Mouse (Mus musculus): Measurements from ENCODE around the gene Krt12. TPM values are rescaled to one million over a fixed set of nuclear protein-coding genes. Genes with fewer than 3 reads are reported as not detected.

Gene Krt12
- polyA plus RNA-seq, 1 experiment from 2014 or later, result 0.19 TPM

GRCm38 (mm10) chr11:99454044-99454443 lies 32.0 kb upstream of the Krt12 start:
- Histone ChIP-seq H3K9ac (ENCODE audit: low read depth, low read length) (no peak overlapping the region), H3K9me3 (ENCODE audit: control insufficient read depth, low read length) (no peaks in the 10 kb centered on the region), H3K4me1 (ENCODE audit: control insufficient read depth, insufficient read depth, low read depth, low read length) (no peaks in the 10 kb centered on the region), H3K4me2 (ENCODE audit: low read length) (no peak overlapping the region), H3K27me3 (replicated peaks; ENCODE audit: control insufficient read depth, insufficient read depth, low read length) (no peaks in the 10 kb centered on the region), H3K36me3 (ENCODE audit: control insufficient read depth, insufficient read depth, low read length) (no peaks in the 10 kb centered on the region), H3K4me3 (ENCODE audit: low read length) (no peak overlapping the region), H3K27ac (ENCODE audit: low read depth, low read length) (no peak overlapping the region)
- no peak for ATAC-seq
- WGBS, result 87% methylated on average over 4 of the region's 4 CpGs

- Histone ChIP-seq H3K4me1 (ENCODE audit: control insufficient read depth, insufficient read depth, low read depth, low read length) (no peaks in the 10 kb centered on the region), H3K27ac (ENCODE audit: low read depth, low read length) (no peak overlapping the region), H3K36me3 (ENCODE audit: control insufficient read depth, insufficient read depth, low read length) (no peaks in the 10 kb centered on the region), H3K9ac (ENCODE audit: low read depth, low read length) (no peak overlapping the region), H3K4me3 (ENCODE audit: low read length) (no peak overlapping the region), H3K27me3 (replicated peaks; ENCODE audit: control insufficient read depth, insufficient read depth, low read length) (no peaks in the 10 kb centered on the region), H3K4me2 (ENCODE audit: low read length) (no peak overlapping the region), H3K9me3 (ENCODE audit: control insufficient read depth, low read length) (no peaks in the 10 kb centered on the region)
- WGBS, result 78% methylated on average over 2 of the region's 2 CpGs
- no peak for ATAC-seq
These were observed 26.7 kb upstream of the Krt12 start for GRCm38 (mm10) chr11:99448769-99449168.

GRCm38 (mm10) chr11:99441220-99441619 lies 19.2 kb upstream of the Krt12 start:
- Histone ChIP-seq H3K9me3 (ENCODE audit: control insufficient read depth, low read length) (no peaks in the 10 kb centered on the region), H3K36me3 (ENCODE audit: control insufficient read depth, insufficient read depth, low read length) (no peaks in the 10 kb centered on the region), H3K4me1 (ENCODE audit: control insufficient read depth, insufficient read depth, low read depth, low read length) (no peaks in the 10 kb centered on the region), H3K27ac (ENCODE audit: low read depth, low read length) (no peak overlapping the region), H3K4me3 (ENCODE audit: low read length) (no peak overlapping the region), H3K27me3 (replicated peaks; ENCODE audit: control insufficient read depth, insufficient read depth, low read length) (no peaks in the 10 kb centered on the region), H3K9ac (ENCODE audit: low read depth, low read length) (no peak overlapping the region), H3K4me2 (ENCODE audit: low read length) (no peak overlapping the region)
- no peak for ATAC-seq
- 66% methylated on average over 8 of the region's 8 CpGs for WGBS

GRCm38 (mm10) chr11:99439465-99439864 lies 17.4 kb upstream of the Krt12 start:
- Histone ChIP-seq H3K4me1 (ENCODE audit: control insufficient read depth, insufficient read depth, low read depth, low read length) (no peaks in the 10 kb centered on the region), H3K4me3 (ENCODE audit: low read length) (no peak overlapping the region), H3K9me3 (ENCODE audit: control insufficient read depth, low read length) (no peaks in the 10 kb centered on the region), H3K36me3 (ENCODE audit: control insufficient read depth, insufficient read depth, low read length) (no peaks in the 10 kb centered on the region), H3K27me3 (replicated peaks; ENCODE audit: control insufficient read depth, insufficient read depth, low read length) (no peaks in the 10 kb centered on the region), H3K27ac (ENCODE audit: low read depth, low read length) (no peak overlapping the region), H3K4me2 (ENCODE audit: low read length) (no peak overlapping the region), H3K9ac (ENCODE audit: low read depth, low read length) (no peak overlapping the region)
- no peak for ATAC-seq
- 74% methylated on average over 10 of the region's 10 CpGs for WGBS

GRCm38 (mm10) chr11:99437972-99438371 lies 15.9 kb upstream of the Krt12 start, which contains the start of gene Krt20:
TSS of gene Krt20 (minus strand) at chr11:99438150.
- H3K9ac ChIP-seq (ENCODE audit: low read depth, low read length), result no peak within 1 kb of the TSS
- H3K27me3 ChIP-seq (replicated peaks; ENCODE audit: control insufficient read depth, insufficient read depth, low read length), result no peaks in the 10 kb centered on the region
- H3K27ac ChIP-seq (ENCODE audit: low read depth, low read length), result no peak within 1 kb of the TSS
- 66% methylated on average over 10 of the region's 10 CpGs for WGBS
- H3K9me3 ChIP-seq (ENCODE audit: control insufficient read depth, low read length), result no peaks in the 10 kb centered on the region
- no peaks in the 10 kb centered on the region for H3K36me3 ChIP-seq (ENCODE audit: control insufficient read depth, insufficient read depth, low read length)
- no peak for ATAC-seq
- H3K4me1 ChIP-seq (ENCODE audit: control insufficient read depth, insufficient read depth, low read depth, low read length), result no peaks in the 10 kb centered on the region
- H3K4me3 ChIP-seq (ENCODE audit: low read length), result no peak within 1 kb of the TSS
- no peak within 1 kb of the TSS for H3K4me2 ChIP-seq (ENCODE audit: low read length)

- Histone ChIP-seq H3K27ac (ENCODE audit: low read depth, low read length) (no peak overlapping the region), H3K27me3 (replicated peaks; ENCODE audit: control insufficient read depth, insufficient read depth, low read length) (no peaks in the 10 kb centered on the region), H3K36me3 (ENCODE audit: control insufficient read depth, insufficient read depth, low read length) (no peaks in the 10 kb centered on the region), H3K9ac (ENCODE audit: low read depth, low read length) (no peak overlapping the region), H3K4me2 (ENCODE audit: low read length) (no peak overlapping the region), H3K9me3 (ENCODE audit: control insufficient read depth, low read length) (no peaks in the 10 kb centered on the region), H3K4me1 (ENCODE audit: control insufficient read depth, insufficient read depth, low read depth, low read length) (no peaks in the 10 kb centered on the region), H3K4me3 (ENCODE audit: low read length) (no peak overlapping the region)
- no peak for ATAC-seq
- 79% methylated on average over 4 of the region's 4 CpGs for WGBS
These were observed 14.6 kb upstream of the Krt12 start for GRCm38 (mm10) chr11:99436625-99437024.

GRCm38 (mm10) chr11:99430670-99431069 lies 8.6 kb upstream of the Krt12 start:
- Histone ChIP-seq H3K27ac (ENCODE audit: low read depth, low read length) (no peak overlapping the region), H3K4me1 (ENCODE audit: control insufficient read depth, insufficient read depth, low read depth, low read length) (no peaks in the 10 kb centered on the region), H3K9me3 (ENCODE audit: control insufficient read depth, low read length) (no peaks in the 10 kb centered on the region), H3K27me3 (replicated peaks; ENCODE audit: control insufficient read depth, insufficient read depth, low read length) (no peaks in the 10 kb centered on the region), H3K4me3 (ENCODE audit: low read length) (no peak overlapping the region), H3K9ac (ENCODE audit: low read depth, low read length) (no peak overlapping the region), H3K36me3 (ENCODE audit: control insufficient read depth, insufficient read depth, low read length) (no peaks in the 10 kb centered on the region), H3K4me2 (ENCODE audit: low read length) (no peak overlapping the region)
- ATAC-seq, result no peak
- WGBS, result 35% methylated on average over 12 of the region's 12 CpGs

- no peaks in the 10 kb centered on the region for H3K36me3 ChIP-seq (ENCODE audit: control insufficient read depth, insufficient read depth, low read length)
- H3K4me2 ChIP-seq (ENCODE audit: low read length), result no peak overlapping the region
- no peak overlapping the region for H3K9ac ChIP-seq (ENCODE audit: low read depth, low read length)
- no peaks in the 10 kb centered on the region for H3K4me1 ChIP-seq (ENCODE audit: control insufficient read depth, insufficient read depth, low read depth, low read length)
- H3K4me3 ChIP-seq (ENCODE audit: low read length), result no peak overlapping the region
- no peaks in the 10 kb centered on the region for H3K9me3 ChIP-seq (ENCODE audit: control insufficient read depth, low read length)
- 0 out of 2 replicates have a peak, but pooled peaks cover 3% of the 10 kb centered on the region for H3K27me3 ChIP-seq (replicated peaks; ENCODE audit: control insufficient read depth, insufficient read depth, low read length)
- H3K27ac ChIP-seq (ENCODE audit: low read depth, low read length), result no peak overlapping the region
- ATAC-seq, result no peak
- WGBS, result 68% methylated on average over 10 of the region's 10 CpGs
These were observed 1.5 kb downstream of the Krt12 start for GRCm38 (mm10) chr11:99420586-99420985.

- Histone ChIP-seq H3K27me3 (replicated peaks; ENCODE audit: control insufficient read depth, insufficient read depth, low read length) (0 out of 2 replicates have a peak, but pooled peaks cover 3% of the 10 kb centered on the region), H3K9ac (ENCODE audit: low read depth, low read length) (no peak overlapping the region), H3K4me1 (ENCODE audit: control insufficient read depth, insufficient read depth, low read depth, low read length) (no peaks in the 10 kb centered on the region), H3K36me3 (ENCODE audit: control insufficient read depth, insufficient read depth, low read length) (no peaks in the 10 kb centered on the region), H3K4me2 (ENCODE audit: low read length) (no peak overlapping the region), H3K27ac (ENCODE audit: low read depth, low read length) (no peak overlapping the region), H3K4me3 (ENCODE audit: low read length) (no peak overlapping the region), H3K9me3 (ENCODE audit: control insufficient read depth, low read length) (no peaks in the 10 kb centered on the region)
- 68% methylated on average over 16 of the region's 16 CpGs for WGBS
- no peak for ATAC-seq
These were observed 4.2 kb downstream of the Krt12 start for GRCm38 (mm10) chr11:99417819-99418218.

- Histone ChIP-seq H3K4me1 (ENCODE audit: control insufficient read depth, insufficient read depth, low read depth, low read length) (no peaks in the 10 kb centered on the region), H3K27me3 (replicated peaks; ENCODE audit: control insufficient read depth, insufficient read depth, low read length) (0 out of 2 replicates have a peak, but pooled peaks cover under 1% of the 10 kb centered on the region), H3K9ac (ENCODE audit: low read depth, low read length) (no peak overlapping the region), H3K27ac (ENCODE audit: low read depth, low read length) (no peak overlapping the region), H3K36me3 (ENCODE audit: control insufficient read depth, insufficient read depth, low read length) (no peaks in the 10 kb centered on the region), H3K4me3 (ENCODE audit: low read length) (no peak overlapping the region), H3K4me2 (ENCODE audit: low read length) (no peak overlapping the region), H3K9me3 (ENCODE audit: control insufficient read depth, low read length) (no peaks in the 10 kb centered on the region)
- ATAC-seq, result no peak
- 78% methylated on average over 13 of the region's 13 CpGs for WGBS
These were observed 5.2 kb downstream of the Krt12 start for GRCm38 (mm10) chr11:99416902-99417301.

Data from hindbrain, embryonic 16.5 days (tissue).